Mouse (Mus musculus): Measurements from ENCODE around the gene Nhlrc2. TPM values are rescaled to one million over a fixed set of nuclear protein-coding genes. Genes with fewer than 3 reads are reported as not detected.

Gene Nhlrc2
- polyA plus RNA-seq (2015; fragmentation: Illumina TruSeq; extraction: RNeasy Lipid Tissue Mini Kit (QIAGEN cat#74804); ENCODE audit: insufficient read depth, low replicate concordance), result 16.0 TPM

DNA sequence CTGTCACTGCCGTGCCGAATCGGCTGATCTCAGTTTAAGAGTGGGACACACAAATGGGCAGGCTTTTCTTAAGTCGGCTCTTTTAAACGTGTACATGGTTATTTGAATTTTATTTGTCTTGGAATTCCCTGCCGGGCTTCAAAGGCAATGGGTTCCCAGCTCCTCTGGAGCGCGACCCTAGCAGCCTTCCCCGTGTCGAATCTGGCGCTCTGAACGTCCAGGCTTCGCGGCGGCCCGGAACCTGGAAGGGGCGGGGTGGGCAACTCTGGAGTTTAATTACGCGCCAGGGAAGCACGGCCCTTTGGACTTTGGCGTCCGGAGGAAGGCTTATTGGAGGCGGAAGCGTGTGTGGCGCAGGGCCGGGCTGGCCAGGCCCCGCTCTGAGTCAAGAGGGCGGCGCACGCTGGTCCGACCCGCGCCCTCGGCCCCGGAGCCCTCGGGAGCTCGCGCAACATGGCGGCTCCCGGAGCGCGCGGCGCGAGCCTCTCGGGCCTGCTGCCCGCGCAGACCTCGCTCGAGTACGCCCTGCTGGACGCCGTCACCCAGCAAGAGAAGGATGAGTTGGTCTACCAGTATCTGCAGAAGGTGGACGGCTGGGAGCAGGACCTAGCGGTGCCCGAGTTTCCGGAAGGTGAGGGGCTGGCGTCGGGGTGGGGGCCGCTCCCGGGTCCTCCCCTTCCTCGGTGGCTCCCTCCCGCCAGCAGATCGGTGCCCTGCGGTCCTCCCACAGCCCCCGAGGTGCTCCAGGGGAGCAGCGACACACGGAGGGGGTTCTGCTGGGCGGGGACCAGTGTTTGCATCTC, at the start of gene Nhlrc2:
Gene Nhlrc2 (plus strand): TSS at position 32 of the 803 bp plus-strand sequence.

GRCm38 (mm10) chr19:56547456-56548229, 418 bp upstream of the Nhlrc2 start, which contains the start of gene Dclre1a:
Gene Dclre1a (minus strand): TSS chr19:56548222.

Other genes with a start within 250 kb of the Nhlrc2 start
- not detected for gene Nrap, start 158.2 kb upstream of the Nhlrc2 start, polyA plus RNA-seq (2015; fragmentation: Illumina TruSeq; extraction: RNeasy Lipid Tissue Mini Kit (QIAGEN cat#74804); ENCODE audit: insufficient read depth, low replicate concordance)
- gene Casp7, start 151.1 kb upstream of the Nhlrc2 start, polyA plus RNA-seq (2015; fragmentation: Illumina TruSeq; extraction: RNeasy Lipid Tissue Mini Kit (QIAGEN cat#74804); ENCODE audit: insufficient read depth, low replicate concordance), result 26.6 TPM
- gene Plekhs1, start 86.6 kb upstream of the Nhlrc2 start, polyA plus RNA-seq (2015; fragmentation: Illumina TruSeq; extraction: RNeasy Lipid Tissue Mini Kit (QIAGEN cat#74804); ENCODE audit: insufficient read depth, low replicate concordance), result 0.30 TPM
- gene Dclre1a, start within 50 bp of the Nhlrc2 start, polyA plus RNA-seq (2015; fragmentation: Illumina TruSeq; extraction: RNeasy Lipid Tissue Mini Kit (QIAGEN cat#74804); ENCODE audit: insufficient read depth, low replicate concordance), result 9.8 TPM
- gene Adrb1, start 173.9 kb downstream of the Nhlrc2 start, polyA plus RNA-seq (2015; fragmentation: Illumina TruSeq; extraction: RNeasy Lipid Tissue Mini Kit (QIAGEN cat#74804); ENCODE audit: insufficient read depth, low replicate concordance), result 1.7 TPM